Mouse (Mus musculus) megakaryocyte, embryonic 14.5 days (primary cell): ENCODE measurements around the gene Zfp523.

ENCODE experiments used
- FLI1 ChIP-seq: IDR thresholded peaks from 2 replicates; pipeline ENCODE4 v1.6.1; 2012; ENCODE audit warnings: low read length, inconsistent platforms, mixed read lengths
- GATA1 ChIP-seq: IDR thresholded peaks from 3 replicates; pipeline ENCODE4 v1.6.1; 2012; ENCODE audit warnings: mixed read lengths, low read length, inconsistent platforms, borderline replicate concordance

DNA sequence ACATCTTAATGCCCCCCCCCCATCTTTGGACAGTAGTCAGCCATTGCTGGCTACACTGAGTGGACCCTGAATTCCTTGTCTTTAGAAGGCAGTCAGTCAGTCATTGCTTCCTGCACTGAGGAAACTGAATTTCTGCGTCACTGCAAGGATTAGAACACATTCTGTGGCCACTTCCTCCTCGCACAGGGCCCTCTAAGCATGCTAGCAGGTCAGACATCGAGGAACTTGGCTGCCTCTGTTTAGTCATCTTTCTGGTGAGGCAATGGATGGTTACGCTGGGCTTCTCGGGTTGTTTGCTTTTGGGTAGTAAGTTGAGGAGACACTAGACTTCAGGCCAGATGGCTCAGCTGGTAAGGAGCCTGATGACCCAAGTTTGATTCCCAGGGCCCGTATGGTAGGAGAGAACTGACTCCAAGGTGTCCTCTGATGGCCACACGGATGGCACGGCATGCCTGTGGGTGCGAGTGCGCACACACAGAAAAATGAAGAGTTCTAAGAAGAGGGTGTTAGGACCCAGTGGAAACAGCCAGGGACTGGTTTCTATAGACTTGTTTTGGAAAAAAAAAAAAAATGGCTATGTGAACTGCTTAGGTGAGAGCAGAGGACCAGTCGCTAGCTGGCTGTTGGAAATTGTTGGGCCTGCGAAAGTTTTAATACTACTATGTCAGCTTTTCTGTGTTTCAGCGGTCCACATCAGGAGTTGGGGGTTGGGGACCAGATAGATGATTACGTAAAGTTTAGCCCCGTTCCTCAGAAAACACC, 4.0 kb downstream of the Zfp523 start:
- TF ChIP-seq GATA1 (no peak), FLI1 (no peak)
